Mouse (Mus musculus): ENCODE results near the gene Fgfr2.

DNA sequence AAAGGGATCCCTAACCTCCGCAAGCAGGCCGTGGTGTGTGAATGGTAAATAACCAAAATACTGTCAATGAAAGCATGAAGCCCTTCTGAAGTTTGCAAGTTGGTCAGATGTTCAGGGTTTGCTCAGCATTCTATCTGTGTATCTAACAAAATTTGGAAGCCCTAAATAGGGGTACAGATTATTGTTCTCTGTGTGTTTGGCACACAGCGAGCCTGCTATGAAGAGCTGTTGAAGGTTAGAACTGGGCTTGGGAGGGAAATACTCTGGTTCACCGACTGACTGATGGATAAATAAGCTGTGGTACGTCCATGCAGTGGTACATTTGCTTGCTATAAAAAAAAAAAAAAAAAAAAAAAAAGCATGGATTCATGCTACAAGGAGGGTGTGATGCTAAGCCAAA is 1651.6 kb downstream of the Fgfr2 start:
- no peak for TF ChIP-seq CTCF (IDR thresholded peaks at IDR 0.05)
- no peak for TF ChIP-seq EP300 (IDR thresholded peaks at IDR 0.05)
